Mouse (Mus musculus) adrenal gland, adult 18-20 months (tissue): ENCODE measurements around the gene Me3. TPM values are rescaled to one million over a fixed set of nuclear protein-coding genes. Genes with fewer than 3 reads are reported as not detected.

Source experiments
- DNase-seq, 2 experiments: peaks; one replicate each; pipeline ENCODE4 v3.0.0; 2021 to 2022; ENCODE audit warnings: low spot score in 2 of 2
- total RNA-seq, 2 experiments: library from RNA; stranded (reverse); gene quantifications; 1 replicate in 1 of 2; 2 replicates in 1 of 2; pipeline ENCODE4 v1.2.3; 2021

Gene Me3
- total RNA-seq, 2 experiments from 2014 or later: 19.6 to 23.5 TPM

DNA sequence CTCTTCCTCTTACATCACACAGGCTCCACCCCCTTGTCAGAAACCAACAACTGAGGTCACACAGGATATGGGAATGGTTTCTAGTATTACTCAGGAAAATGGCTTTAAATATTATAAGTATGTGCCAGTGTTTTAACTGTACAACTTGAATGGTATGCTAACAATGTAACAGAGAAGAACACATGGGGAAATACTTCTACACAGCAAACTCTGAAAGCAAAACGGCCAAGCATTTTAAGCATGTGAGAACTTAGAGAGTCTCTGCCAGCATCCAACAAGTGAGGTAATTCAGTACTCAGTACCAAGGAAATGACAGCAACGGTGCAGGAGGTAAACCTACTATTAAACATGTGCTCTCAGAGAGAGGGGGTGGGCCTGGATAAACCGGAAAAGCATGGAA lies 252.4 kb downstream of the Me3 start:
- DNase-seq: no peak

DNA sequence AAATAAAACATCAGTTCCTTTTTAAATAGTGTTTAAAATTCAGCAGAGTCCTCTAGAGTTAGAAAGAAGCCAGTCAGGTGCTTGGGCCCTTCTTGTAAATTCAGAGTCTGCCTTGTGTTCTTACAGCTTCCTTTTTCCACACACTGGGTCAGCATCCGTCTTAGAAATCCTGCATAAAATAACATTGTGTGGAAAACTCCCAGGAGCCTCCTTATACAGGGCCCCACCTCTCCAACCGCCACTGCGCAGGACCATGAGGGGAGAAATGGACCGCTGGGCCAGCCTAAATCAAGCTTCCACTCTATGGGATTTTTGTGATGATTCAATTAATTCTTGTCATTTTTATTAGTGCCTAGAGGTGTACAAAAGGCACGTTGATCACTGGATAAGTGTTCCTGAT lies 259.2 kb downstream of the Me3 start:
- no peak for DNase-seq

DNA sequence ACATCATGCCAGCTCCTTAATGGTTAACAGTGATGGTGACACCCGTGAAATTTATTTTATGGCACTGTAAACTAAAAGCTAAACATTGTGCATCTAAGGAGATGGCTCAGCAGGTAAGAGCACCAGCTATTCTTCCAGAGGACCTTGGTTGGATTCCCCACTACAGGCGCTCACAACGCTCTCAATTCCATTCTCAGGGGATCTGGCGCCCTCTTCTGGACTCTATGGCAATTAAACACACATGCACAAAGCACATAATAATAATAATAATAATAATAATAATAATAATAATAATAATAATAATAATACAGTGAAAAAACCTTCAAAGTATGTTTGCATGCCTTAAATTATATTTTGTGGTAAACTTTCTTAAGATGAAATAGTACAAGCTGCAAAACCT lies 259.7 kb downstream of the Me3 start:
- DNase-seq: peak; percentile 27 to 39

DNA sequence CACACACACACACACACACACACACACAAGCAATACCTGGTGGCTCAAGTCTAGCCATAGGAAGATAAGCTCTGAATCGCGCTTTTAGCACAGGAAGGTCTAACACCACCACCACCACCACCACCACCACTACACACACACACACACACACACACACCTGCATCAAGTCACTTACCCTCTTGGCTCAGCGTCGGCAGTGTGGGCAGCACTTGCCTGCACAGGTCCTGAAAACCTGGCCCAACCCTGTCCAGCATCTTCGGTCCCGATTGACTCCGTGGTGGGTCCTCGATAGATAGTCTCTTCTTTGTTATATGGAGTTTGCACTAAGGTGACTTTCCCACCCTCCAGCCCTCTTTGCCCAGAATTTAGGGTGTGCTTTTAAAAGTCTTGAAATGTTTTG lies 270.8 kb downstream of the Me3 start:
- no peak for DNase-seq

DNA sequence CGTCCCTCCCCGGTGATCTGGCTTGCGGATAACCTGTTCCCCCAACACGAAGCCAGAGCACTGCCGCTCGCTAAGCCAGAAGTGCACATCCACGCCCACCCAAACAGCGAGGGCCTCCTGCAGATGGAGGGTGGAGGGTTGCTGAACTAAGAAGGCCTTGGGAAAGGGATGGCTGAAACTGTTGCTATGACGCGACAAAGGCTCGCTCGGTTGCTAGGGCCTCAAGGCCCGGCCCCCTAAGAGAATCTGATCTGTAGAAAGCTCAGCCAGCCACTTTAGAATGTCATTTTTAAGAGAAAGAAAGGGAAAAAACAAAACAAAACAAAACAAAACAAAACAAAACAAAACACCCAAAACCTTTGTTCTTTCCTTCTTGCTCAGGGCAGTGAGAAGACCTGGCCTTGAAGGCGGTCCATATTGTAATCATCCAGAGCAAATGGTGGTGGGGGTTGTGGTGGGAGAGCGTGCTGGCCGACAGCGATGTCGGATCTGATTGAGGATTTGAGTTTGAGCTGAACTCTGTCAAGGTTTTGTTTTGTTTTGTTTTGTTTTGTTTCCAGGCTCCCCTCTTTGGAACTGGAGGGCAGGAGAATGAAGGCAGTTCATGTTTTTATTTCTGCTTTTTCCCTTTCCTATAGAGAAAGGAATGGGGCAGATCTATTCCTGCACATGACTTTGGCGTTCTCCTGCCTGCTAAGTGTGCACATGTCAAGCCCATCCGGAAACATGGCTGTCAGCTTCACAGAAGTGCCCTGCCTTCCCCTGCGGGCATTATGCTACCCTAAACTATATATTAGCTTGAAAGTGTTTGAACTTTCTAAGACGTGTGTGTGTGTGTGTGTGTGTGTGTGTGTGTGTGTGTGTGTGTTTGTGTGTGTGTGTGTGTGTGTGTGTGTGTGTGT lies 271.5 kb downstream of the Me3 start, which contains the start of gene Ccdc81:
Gene Ccdc81, minus strand, starts transcription at position 188 of the 902 bp plus-strand sequence.
- DNase-seq: no peak

Other genes with a start within 250 kb of the Me3 start
- 100 to 1,000 TPM in 1 of 2 experiments, 10 to 100 TPM in 1; 98.0 to 110 TPM for gene Tmem135, start 228.2 kb upstream of the Me3 start, total RNA-seq
- gene Fzd4, start 228.0 kb upstream of the Me3 start, total RNA-seq: 10 to 100 TPM; 26.2 to 36.4 TPM
- gene Prss23, start 105.2 kb upstream of the Me3 start, total RNA-seq: 10 to 100 TPM; 17.1 to 31.4 TPM